Mouse (Mus musculus): Measurements from ENCODE around the gene Agps.

Gene Agps

DNA sequence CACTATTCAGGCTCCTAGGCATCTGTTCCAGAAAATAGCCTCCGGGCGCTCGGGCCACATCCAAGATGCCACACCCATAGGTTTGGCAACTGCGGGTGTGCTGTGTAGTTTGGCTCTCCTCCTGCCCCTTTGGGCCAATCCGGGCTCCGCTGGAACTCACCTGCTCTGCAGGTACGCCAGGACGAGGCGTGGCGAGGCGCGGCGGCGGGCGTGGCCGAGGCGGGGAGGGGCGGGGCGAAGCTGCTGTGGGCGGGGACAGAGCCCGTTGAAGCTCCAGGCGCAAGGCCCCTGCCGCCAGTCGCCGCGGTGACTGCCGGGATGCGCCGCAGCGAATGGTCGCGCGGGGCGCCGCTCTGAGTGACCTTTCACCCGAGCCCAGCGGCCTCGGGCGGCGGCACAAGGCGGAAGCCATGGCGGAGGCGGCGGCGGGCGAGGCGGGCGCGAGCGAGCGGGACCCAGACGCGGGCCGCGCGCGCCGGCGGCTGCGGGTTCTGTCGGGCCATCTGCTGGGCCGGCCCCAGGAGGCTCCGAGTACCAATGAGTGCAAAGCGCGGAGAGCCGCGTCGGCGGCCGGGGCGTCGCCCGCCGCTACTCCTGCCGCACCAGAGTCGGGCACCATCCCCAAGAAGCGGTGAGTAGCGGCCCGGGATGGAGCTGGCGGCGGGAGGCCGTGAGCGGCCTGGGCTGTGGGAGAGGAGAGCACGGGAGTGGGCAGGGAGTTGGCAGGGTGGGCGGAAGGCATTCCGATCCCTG lies at the start of gene Agps:
TSS of gene Agps (plus strand) at position 297 of the 753 bp plus-strand sequence.
- DNase-seq (ENCODE audit: low spot score in 2 of 2), result peak; percentile 75 to 79

DNA sequence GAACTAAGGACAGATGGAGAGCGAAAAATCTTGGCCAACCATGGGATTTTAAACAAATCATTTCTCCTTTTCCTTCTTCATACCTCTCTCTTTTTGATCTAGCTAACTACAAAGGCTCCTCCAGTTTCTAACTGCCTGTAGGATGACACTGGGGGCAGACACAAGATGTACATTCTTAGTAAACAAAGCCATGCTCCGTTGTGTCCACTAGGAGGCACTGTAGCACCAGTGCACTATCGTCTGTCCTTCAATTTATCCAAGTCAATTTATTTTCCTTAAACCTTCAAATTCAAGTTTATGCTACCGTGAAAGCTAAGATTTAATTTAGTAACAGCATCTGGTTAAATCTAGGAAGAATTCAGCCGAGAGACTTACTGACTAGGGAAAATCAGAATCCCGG lies 45.9 kb upstream of the Agps start:
- peak in 1 of 2 experiments; percentile 13 for DNase-seq (ENCODE audit: low spot score in 2 of 2)

- DNase-seq (ENCODE audit: low spot score in 2 of 2), result no peak
Observed at GRCm38 (mm10) chr2:75788511-75788910, 43.5 kb upstream of the Agps start.

GRCm38 (mm10) chr2:75789959-75790523 lies 41.9 kb upstream of the Agps start:
- DNase-seq (ENCODE audit: low spot score in 2 of 2), result no peak

DNA sequence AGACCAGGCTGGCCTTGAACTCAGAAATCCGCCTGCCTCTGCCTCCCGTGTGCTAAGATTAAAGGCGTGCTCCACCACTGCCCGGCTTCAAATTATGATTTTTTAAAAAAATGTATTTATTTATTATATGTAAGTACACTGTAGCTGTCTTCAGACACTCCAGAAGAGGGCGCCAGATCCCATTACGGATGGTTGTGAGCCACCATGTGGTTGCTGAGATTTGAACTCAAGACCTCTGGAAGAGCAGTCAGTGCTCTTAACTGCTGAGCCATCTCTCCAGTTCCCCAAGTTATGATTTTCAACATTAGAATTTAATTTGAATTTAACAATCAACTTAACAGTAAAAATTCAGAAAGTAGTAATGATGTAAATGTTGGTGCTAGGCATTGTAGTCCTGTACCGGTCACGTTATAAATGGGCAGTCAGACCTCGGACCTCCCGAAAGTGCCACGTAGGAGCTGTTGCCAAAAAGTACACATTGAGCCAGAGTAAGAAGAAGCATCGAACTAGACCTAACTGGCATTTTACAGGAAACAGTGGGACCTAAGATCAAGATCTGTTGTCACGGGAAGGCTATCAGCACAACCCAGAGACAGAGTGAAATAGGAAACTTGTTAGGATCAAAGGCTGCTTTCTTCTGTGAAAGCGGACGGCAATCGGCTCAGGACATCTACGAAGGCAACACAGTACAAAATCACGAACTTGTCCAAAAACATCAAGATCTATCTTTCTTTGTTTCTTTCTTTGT lies 40.2 kb upstream of the Agps start:
- no peak for DNase-seq (ENCODE audit: low spot score in 2 of 2)

DNA sequence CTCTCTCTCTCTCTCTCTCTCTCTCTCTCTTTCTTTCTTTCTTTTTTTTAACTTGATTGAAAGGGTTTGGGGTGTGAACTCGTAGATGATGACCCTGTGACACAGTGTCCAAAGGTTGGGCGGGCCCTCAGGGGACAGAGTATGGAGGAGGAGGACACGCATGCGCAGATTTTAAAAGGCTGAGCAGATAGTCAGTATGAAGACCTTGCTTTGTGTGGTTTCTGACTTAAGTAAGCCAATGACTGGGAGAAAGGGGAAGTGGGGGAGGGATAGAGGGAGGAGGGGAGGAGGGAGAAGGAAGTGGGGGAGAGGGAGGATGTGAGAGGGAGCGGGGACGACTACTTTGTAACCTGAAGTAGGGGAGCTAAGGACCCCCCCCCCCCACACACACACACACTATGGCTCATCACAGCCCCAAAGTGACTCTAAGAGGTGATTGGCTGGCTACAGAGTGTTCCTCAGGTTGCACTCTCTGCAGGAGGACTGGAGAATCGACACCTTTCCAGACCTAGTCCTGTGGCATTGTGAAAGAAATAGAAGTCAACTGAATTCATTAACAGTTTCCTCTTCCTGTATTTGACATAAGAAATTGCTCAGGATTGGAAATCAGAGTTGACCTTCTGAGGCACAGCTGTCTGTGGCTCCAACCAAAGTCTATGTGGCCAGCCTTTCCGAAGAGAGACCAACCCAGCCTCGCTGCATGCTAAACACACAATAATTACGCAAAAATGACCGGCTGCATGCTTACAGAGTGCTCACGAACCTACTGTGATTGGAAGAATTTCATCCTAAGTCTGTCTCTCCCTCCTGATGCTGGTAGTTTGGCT lies 39.4 kb upstream of the Agps start:
- no peak for DNase-seq (ENCODE audit: low spot score in 2 of 2)

- no peak for DNase-seq (ENCODE audit: low spot score in 2 of 2)
Observed at GRCm38 (mm10) chr2:75796181-75796580, 35.8 kb upstream of the Agps start.

- DNase-seq (ENCODE audit: low spot score in 2 of 2), result no peak
Observed at GRCm38 (mm10) chr2:75798434-75798970, 33.5 kb upstream of the Agps start.

DNA sequence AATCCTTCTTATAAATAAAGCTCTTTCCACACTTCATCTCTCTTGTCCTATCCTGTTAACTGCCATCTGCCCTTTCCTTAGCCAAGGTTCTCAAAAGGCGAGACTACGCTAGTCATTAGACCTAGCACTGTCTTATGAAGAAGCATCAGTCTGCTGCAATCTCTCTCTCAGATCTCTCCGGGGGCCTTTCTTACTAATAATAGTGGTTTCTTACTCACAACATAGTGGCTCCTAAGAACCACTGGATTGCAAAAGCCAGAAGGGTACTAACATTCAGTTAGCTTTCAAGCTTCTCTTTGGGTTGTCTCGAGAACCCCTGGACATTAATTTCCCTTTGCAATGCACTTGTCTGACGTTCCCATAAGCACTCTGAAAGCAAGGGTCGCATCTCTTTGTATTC lies 26.2 kb upstream of the Agps start:
- no peak for DNase-seq (ENCODE audit: low spot score in 2 of 2)

DNA sequence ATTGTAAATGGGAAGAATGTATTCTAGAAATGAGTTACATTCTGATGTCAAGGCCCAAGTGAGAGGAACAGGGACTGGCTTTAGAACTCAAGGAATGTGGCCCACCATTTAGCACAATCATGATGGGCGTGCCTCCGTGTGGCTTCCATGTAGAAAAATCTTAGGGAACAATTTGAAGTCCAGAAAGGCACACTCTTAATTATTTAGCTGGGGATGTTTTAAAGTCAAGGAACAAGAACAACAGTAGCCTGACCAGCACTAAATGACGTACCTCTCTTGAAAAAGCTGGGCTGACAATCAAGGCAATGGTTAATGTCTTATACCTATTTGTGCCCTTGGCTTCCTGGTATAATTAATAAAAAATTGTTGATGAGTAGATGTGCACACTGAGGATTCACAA lies 25.1 kb upstream of the Agps start:
- DNase-seq (ENCODE audit: low spot score in 2 of 2), result no peak

DNA sequence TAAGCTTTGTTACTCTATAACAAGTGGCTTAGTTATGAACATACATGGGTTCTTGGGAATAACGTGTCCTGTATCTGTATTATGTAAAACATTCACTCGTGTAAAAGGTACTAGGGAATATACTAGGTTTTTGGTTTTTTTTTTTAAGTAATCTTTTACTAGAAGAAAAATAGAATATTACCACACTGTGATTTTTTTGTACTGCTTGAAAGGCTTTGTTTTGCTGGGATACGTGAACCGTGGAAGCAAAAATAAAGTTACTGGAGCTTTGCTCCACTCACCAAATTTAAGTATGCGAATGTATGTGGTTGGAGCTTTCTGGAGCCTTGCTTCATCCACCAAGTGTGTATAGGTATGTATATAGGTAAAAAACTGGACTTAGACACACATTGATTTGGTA lies 24.5 kb upstream of the Agps start:
- DNase-seq (ENCODE audit: low spot score in 2 of 2), result no peak

- DNase-seq (ENCODE audit: low spot score in 2 of 2), result no peak
Observed at GRCm38 (mm10) chr2:75814880-75815279, 17.1 kb upstream of the Agps start.

GRCm38 (mm10) chr2:75815521-75815920 lies 16.5 kb upstream of the Agps start:
- DNase-seq (ENCODE audit: low spot score in 2 of 2), result no peak

DNA sequence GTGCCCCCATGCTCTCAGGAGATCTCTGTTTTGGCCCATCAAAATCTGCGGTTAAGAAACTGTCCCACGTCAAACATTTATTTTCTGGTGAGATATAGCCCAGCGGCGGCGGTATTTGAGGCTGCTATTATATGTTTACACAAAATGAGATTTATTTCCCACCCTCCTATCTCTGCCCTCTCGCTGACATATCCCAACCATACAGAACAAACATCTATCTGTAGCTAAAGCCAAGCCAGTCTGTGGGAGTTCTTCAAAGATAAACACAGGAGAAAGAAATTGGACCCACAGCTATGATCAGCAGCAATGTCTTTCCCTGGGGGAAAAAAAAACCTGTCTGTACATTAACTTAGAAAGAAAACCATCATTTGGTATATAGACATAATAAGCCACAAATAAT lies 15.3 kb upstream of the Agps start:
- no peak for DNase-seq (ENCODE audit: low spot score in 2 of 2)

GRCm38 (mm10) chr2:75818719-75819118 lies 13.3 kb upstream of the Agps start:
- no peak for DNase-seq (ENCODE audit: low spot score in 2 of 2)

DNA sequence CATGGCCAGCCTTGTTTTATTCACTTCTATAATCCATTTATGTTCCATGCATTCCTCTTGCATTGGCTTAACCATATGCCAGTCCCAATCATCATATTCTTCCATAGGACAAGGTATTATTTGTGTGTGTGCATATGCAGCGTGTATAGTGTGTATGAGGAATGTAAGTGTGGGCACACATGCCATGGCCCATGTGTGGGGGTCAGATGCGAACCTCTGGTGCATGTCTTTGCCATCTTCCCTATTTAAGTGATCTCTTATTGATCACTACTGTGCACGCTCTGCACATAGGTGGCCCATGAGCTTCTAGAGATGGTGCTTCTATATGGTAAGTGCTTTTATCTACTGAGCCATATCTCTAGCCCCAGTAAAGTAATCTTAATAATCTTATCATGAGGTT lies 12.2 kb upstream of the Agps start:
- DNase-seq (ENCODE audit: low spot score in 2 of 2), result no peak

DNA sequence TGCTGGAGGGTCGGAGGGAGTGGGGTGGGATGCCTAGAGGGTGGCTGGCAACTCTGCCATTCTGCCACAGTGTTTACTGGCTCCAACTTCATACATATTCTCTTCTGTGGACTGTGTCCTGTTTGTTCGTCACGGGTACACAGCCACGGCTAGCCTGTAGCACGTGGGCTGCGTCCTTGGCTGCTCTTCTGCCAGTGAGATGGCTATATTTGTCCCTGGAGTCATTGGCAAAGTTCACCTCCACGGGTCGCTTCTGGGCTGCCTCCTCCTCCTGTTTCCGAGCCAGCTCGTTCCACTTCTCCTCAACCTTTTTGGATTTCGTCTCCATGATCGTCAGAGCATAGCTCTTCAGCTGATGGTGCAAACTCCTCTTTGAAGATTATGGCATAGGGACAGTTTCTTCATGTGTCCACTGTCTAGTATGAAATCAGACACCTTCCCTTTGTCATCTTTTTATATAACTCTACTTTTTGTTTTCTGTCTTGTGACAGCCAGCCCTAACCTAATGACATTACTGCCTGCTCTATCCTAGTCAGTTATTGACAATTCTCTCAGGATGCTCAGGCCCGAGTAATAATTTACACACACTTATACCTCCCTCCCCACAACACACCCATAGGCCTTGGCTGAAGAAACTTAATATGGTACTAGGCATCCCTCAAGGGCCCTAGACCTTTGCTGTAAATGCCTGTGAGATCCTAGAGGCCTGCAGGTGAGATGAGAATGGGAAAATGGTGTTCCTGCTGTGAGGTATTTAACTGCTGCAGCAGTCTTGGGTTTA lies 9.8 kb upstream of the Agps start:
- DNase-seq (ENCODE audit: low spot score in 2 of 2), result no peak

DNA sequence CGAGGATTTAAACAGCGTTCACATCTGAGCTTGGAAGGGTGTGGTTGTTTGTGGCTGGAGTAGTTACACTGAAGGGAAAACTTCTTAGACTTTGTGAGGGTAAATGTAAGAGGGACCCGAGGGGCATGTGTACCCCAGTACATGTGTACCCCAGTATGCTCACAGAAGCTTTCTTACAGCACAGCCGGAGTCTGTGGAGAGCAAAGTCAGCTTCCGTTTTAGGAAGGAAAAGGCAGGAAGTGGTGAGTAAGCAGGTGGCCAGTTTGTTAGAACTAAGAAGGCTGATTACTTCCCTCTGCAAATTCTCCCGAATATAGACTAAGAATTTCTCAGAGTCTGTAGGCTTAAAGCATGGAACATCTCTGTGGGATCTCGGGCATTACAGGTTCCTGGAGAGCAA lies 8.2 kb upstream of the Agps start:
- DNase-seq (ENCODE audit: low spot score in 2 of 2), result no peak

- DNase-seq (ENCODE audit: low spot score in 2 of 2), result no peak
Observed at GRCm38 (mm10) chr2:75824144-75824543, 7.8 kb upstream of the Agps start.

DNA sequence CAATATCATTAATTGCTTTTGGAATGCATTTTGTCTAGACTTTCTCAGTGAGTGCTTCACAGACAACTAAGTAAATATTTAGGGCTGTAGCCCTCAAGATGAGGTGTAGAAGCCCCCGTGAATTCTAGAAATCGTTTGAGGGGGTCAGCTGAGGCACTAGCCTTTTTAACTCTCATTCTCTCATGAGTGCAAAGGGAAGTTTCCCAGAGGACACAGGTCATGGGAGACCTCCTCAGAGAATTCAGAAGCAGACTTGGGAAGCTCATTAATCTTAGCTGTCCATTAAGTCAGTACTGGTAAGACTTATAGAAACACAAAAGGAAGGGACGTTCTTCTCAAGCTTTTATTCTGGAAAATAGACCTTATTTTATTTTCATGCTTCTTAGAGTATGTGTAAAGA lies 7.1 kb upstream of the Agps start:
- DNase-seq (ENCODE audit: low spot score in 2 of 2), result no peak

DNA sequence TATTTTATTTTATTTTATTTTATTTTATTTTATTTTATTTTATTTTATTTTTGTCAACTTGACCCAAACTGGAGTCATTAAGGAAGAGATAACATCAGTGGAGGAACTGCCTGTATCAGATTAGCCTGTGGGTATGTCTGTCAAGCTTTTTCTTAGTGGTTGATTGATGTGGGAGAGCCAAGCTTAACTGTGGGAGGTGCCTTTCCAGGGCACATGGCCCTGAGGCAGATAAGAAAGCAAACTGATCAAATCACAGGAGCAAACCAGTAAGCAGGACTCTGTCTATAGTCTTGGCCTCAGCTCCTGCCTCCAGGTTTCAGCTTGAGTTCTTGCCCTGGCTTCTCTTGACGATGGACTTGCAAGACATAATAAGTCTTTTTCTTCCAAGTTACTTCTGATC lies 6.4 kb upstream of the Agps start:
- DNase-seq (ENCODE audit: low spot score in 2 of 2), result no peak

Data from frontal cortex, postnatal 14 days (tissue).